Comparison of ENCODE assay signal across 8 mouse cellular contexts in the genomic region with DNA sequence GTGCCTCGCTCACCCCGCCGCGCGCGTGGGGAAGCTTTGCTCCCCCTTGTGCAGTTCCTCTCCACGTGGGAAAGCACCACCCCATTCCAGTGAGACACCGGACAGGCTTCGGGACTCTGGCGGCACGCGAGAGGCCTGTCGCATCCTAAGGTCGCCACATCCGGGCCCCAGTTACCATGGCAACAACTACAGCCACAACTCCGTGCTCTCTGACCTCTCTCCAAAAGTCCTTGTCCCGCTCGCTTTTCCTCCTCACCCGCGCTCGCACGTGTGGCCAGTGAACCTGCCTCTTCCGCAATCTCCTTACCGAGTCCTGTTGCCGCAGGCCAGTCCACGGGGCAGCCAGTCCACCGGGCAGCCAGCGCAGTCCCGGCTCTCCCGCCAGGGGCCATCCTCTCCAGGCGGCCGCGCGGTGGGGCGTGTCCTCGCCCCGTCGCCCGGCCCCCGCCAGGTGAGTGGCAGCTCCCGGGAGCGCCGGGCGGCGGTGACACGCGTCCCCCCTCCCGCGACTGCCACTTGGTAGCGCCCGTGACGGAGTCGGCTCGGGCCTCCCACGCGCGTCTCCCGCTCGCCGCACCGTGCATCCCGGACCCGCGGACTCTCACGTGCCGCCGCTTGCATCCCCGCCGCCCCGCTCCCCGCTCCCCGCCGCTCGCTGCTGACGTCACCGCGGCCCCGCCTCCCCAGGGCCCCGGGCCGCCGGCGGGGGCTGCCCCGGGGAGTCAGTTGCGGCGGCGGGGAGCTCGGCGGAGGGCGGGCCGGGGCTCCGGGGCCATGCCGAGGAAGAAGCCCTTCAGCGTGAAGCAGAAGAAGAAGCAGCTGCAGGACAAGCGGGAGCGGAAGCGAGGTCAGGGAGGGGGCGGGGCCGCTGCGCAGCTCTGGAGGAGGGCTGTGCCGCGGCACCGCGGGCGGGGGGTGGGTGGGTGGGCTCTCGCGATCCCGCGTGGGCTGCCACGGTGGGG. TPM values are rescaled to one million over a fixed set of nuclear protein-coding genes. Genes with fewer than 3 reads are reported as not detected.
DNase-seq lines count a peak whose midpoint lies in the region; ATAC-seq and TF ChIP-seq lines count a peak whose summit lies in the region.

A gene (plus strand): TSS at position 451 of the 962 bp plus-strand sequence.
A gene (minus strand): TSS at position 836 of the 962 bp plus-strand sequence.

- H3K4me1 ChIP-seq in ES-Bruce4 (ENCODE audit: control insufficient read depth, insufficient read depth, low read length), result no peaks in the 10 kb centered on the region
- H3K4me1 ChIP-seq in forebrain, embryonic 14.5 days (ENCODE audit: control insufficient read depth, insufficient read depth, low read length), result peaks cover 14% of the 10 kb centered on the region; the same call in 1 of the 2 replicates
- H3K4me1 ChIP-seq in neural tube, embryonic 15.5 days, result peaks cover 33% of the 10 kb centered on the region

- peak within 1 kb of the TSS; percentile 88 for H3K4me2 ChIP-seq in forebrain, embryonic 14.5 days (ENCODE audit: low read length)
- peak within 1 kb of the TSS; percentile 80 for H3K4me2 ChIP-seq in neural tube, embryonic 15.5 days

- H3K9ac ChIP-seq in ES-Bruce4 (ENCODE audit: low read depth, poor library complexity, severe bottlenecking), result peak within 1 kb of the TSS; percentile 92
- peak within 1 kb of the TSS; percentile 80 for H3K9ac ChIP-seq in forebrain, embryonic 14.5 days (ENCODE audit: low read length)
- H3K9ac ChIP-seq in neural tube, embryonic 15.5 days (replicated peaks), result peak within 1 kb of the TSS; percentile 91

- under 1% methylated on average over 87 of the region's 109 CpGs for WGBS in forebrain, embryonic 14.5 days
- 0% methylated on average over 65 of the region's 109 CpGs for WGBS in neural tube, embryonic 15.5 days

- no peak for TF ChIP-seq CTCF in ES-Bruce4 (IDR thresholded peaks at IDR 0.05; ENCODE audit: low read depth, low read length)

- TF ChIP-seq POLR2A in ES-Bruce4 (IDR thresholded peaks at IDR 0.05; ENCODE audit: insufficient read depth, low read length), result no peak

- peak; percentile 93 for DNase-seq in forebrain, embryonic 14.5 days (ENCODE audit: low spot score)
- peak; percentile 90 to 91 for DNase-seq in heart, postnatal 14 days
- DNase-seq in layer of hippocampus, adult 11-12 months (ENCODE audit: low spot score), result peak; percentile 94
- DNase-seq in lung, adult 18-20 months, result peak; percentile 88 to 90
- DNase-seq in testis, postnatal 14 days (ENCODE audit: low spot score), result peak; percentile 92

- H3K4me3 ChIP-seq in ES-Bruce4 (ENCODE audit: low read depth, low read length), result peak within 1 kb of the TSS; percentile 92
- peak within 1 kb of the TSS; percentile 90 for H3K4me3 ChIP-seq in forebrain, embryonic 14.5 days (ENCODE audit: low read depth, low read length)
- H3K4me3 ChIP-seq in neural tube, embryonic 15.5 days (replicated peaks), result peak within 1 kb of the TSS; percentile 94

- intact Hi-C loops in heart, postnatal 14 days (cut with DNase I), result loop anchor here (10.0 kb wide), 1 partner anchor 145 kb away; a partner anchor contains a TSS

- H3K9me3 ChIP-seq in ES-Bruce4 (replicated peaks; ENCODE audit: control insufficient read depth, insufficient read depth, low read length, poor library complexity, severe bottlenecking), result no peaks in the 10 kb centered on the region
- no peaks in the 10 kb centered on the region for H3K9me3 ChIP-seq in forebrain, embryonic 14.5 days (replicated peaks; ENCODE audit: control insufficient read depth, low read length)
- H3K9me3 ChIP-seq in neural tube, embryonic 15.5 days (replicated peaks), result no peaks in the 10 kb centered on the region

- peak within 1 kb of the TSS; percentile 61 for H3K27ac ChIP-seq in ES-Bruce4 (ENCODE audit: insufficient read depth, low read length)
- peak within 1 kb of the TSS; percentile 94 for H3K27ac ChIP-seq in forebrain, embryonic 14.5 days (ENCODE audit: low read depth, low read length)
- peak within 1 kb of the TSS; percentile 98 for H3K27ac ChIP-seq in neural tube, embryonic 15.5 days (replicated peaks)

- H3K36me3 ChIP-seq in ES-Bruce4 (ENCODE audit: control insufficient read depth, insufficient read depth, low read length, poor library complexity, severe bottlenecking), result peaks cover 17% of the 10 kb centered on the region; the same call in 1 of the 2 replicates
- peaks cover 43% of the 10 kb centered on the region for H3K36me3 ChIP-seq in forebrain, embryonic 14.5 days (ENCODE audit: control insufficient read depth, insufficient read depth, low read length)
- peaks cover 36% of the 10 kb centered on the region for H3K36me3 ChIP-seq in neural tube, embryonic 15.5 days

- H3K27me3 ChIP-seq in ES-Bruce4 (ENCODE audit: control insufficient read depth, insufficient read depth, low read length, poor library complexity, severe bottlenecking), result no peaks in the 10 kb centered on the region
- no peaks in the 10 kb centered on the region for H3K27me3 ChIP-seq in forebrain, embryonic 14.5 days (replicated peaks; ENCODE audit: control insufficient read depth, insufficient read depth, low read length)
- no peaks in the 10 kb centered on the region for H3K27me3 ChIP-seq in neural tube, embryonic 15.5 days (replicated peaks)

- peak; percentile 80 for ATAC-seq in cerebellum, adult (ENCODE audit: insufficient number of reproducible peaks, low FRiP score, low TSS enrichment)
- ATAC-seq in forebrain, embryonic 14.5 days, result peak; percentile 82
- peak; percentile 88 for ATAC-seq in neural tube, embryonic 15.5 days (ENCODE audit: low FRiP score)

- no peak for TF ChIP-seq EP300 in ES-Bruce4 (IDR thresholded peaks at IDR 0.05; ENCODE audit: insufficient read depth, low read depth, low read length)

RNA-seq across cellular contexts. Expression of the first gene that starts in this region (rescaled TPM):
- 34.5 and 37.0 TPM in 2 replicates for polyA plus RNA-seq in ES-Bruce4 (2011; ENCODE audit: insufficient read depth, insufficient read length, low read depth, missing spikeins)
- 27.9 and 35.7 TPM in 2 replicates for polyA plus RNA-seq in forebrain, embryonic 14.5 days (2014; fragmentation: Nextera tagmentation; extraction: Ambion mirVana)
- 10 to 100 TPM; 23.0 to 26.1 TPM for total RNA-seq in heart, postnatal 14 days (2021)
- polyA plus RNA-seq in neural tube, embryonic 15.5 days (2015; fragmentation: Nextera tagmentation; extraction: Ambion mirVana), result 67.4 and 73.0 TPM in 2 replicates

RNA-seq across cellular contexts. Expression of the second gene that starts in this region (rescaled TPM):
- 25.5 and 33.5 TPM in 2 replicates for polyA plus RNA-seq in ES-Bruce4 (2011; ENCODE audit: insufficient read depth, insufficient read length, low read depth, missing spikeins)
- polyA plus RNA-seq in forebrain, embryonic 14.5 days (2014; fragmentation: Nextera tagmentation; extraction: Ambion mirVana), result 58.5 and 69.8 TPM in 2 replicates
- total RNA-seq in heart, postnatal 14 days (2021), result 1 to 10 TPM; 4.6 to 4.7 TPM
- polyA plus RNA-seq in neural tube, embryonic 15.5 days (2015; fragmentation: Nextera tagmentation; extraction: Ambion mirVana), result 78.5 and 87.9 TPM in 2 replicates

Comparison
In these comparisons a context has a peak if more than half of its experiments do, and no peak if none do; other contexts are left out.
1. Peak in every context shown above with its lines: DNase-seq, ATAC-seq, H3K4me3 ChIP-seq and H3K27ac ChIP-seq.